Mouse (Mus musculus) brain, embryonic 14.5 days (tissue): ENCODE measurements around the gene Vax1.

Experiments used
- CTCF ChIP-seq: fragments of 200-500 bp; IDR thresholded peaks from 2 replicates; pipeline ENCODE4 v1.5.1; 2012; ENCODE audit warnings: inconsistent platforms, mild to moderate bottlenecking, moderate library complexity, borderline replicate concordance; ENCODE audit not compliant: insufficient read depth, insufficient read length; ENCODE audit errors: extremely low read depth
- POLR2A ChIP-seq: fragments of 200-500 bp; IDR thresholded peaks from 2 replicates; pipeline ENCODE4 v1.6.1; 2012; ENCODE audit warnings: mild to moderate bottlenecking, inconsistent platforms, borderline replicate concordance; ENCODE audit not compliant: poor library complexity, insufficient read depth, insufficient read length, severe bottlenecking; ENCODE audit errors: extremely low read depth

- TF ChIP-seq CTCF: no peak
- TF ChIP-seq POLR2A: no peak
Observed at GRCm38 (mm10) chr19:59195181-59195770, 25.4 kb upstream of the Vax1 start.
